Mouse (Mus musculus) adrenal gland (tissue): ENCODE results near the gene Rimbp2.

Experiments used
- intact Hi-C: fragments of 180-260 bp; cut with DNase I; formaldehyde crosslinking; loops from one replicate; pipeline ENCODE4 v1.15.1; 2025

The Rimbp2 gene

GRCm38 (mm10) chr5:128935359-128935899 lies 17.9 kb downstream of the Rimbp2 start:
- intact Hi-C loops: no loop called here

DNA sequence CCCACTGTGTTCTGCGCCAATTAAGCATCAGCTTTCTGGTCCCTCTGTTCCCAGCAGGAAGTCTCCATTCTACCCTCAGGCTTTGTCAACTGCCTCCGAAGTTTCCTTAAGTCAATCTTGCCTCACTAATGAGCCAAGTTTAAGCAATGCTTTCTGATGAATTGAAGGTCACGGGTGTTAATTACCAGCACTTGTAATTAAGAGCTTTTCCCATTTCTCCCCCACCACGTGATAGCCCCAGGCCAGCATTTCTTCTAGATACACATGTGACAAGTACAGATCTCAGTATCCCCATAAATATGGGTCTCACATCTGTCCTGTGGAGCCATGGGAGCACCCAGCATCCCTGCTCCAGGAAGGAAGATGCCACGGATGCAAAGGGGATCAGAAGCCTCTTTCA lies 20.5 kb downstream of the Rimbp2 start:
- intact Hi-C loops: no loop called here

DNA sequence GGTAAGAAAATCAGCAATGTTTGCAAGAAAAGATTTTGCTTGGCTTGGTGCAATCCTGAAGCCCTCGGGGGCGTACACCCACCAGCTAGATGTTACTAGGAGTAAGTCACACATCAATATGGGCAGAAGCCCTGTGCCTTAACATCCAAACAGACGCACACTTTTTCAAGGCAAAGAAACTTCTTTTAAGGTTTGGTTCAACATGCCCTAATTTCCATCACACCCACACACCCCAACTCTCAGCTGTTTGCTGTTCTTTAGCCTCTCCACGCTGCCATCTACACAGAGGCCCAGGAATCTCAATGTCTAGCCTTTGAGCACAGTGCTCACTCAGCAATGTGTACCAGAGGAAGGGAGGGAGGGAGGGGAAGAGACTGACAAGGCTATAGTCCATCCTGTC lies 28.2 kb downstream of the Rimbp2 start:
- intact Hi-C loops: no loop called here

- intact Hi-C loops: no loop called here
Measured at GRCm38 (mm10) chr5:128920112-128920511, 33.2 kb downstream of the Rimbp2 start.

GRCm38 (mm10) chr5:128917116-128917959 lies 35.9 kb downstream of the Rimbp2 start:
- intact Hi-C loops: no loop called here

DNA sequence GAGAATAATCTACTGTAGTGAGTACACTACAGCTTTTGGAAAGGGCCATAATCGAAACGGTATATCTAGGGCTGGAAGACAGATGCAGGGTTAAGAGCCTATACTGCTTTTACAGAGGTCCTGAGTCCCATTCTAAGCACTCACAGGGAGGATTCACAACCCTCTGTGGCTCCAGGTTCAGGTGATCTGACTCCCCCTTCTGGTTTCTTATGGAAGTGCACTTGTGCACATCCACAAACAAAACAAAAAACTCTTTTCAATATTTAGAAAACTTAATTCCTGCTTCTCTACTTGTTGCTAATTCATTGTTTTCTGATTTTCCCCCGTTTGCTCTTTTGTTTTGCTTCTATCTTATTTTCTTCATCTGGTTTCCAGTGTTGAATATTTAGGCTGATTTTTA lies 39.5 kb downstream of the Rimbp2 start:
- intact Hi-C loops: no loop called here

DNA sequence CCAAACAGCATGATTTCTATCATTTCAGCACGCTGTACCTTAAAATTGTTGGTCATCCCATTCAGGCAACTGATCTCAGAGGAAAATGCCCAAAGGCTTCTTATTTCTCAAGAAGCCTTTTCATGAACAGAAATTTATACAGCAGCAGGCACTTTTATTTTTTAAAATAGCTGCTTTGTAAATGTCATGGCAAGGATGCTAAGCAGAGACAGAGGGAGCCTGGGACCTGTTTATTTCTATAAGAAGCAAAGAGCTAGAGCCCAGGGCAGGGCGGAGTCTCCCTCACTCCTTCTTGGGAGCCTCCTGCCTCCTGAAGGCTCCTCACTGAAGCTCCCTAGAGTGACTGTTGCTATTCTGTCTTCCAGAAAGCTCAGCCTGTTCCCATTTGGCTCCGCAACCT lies 40.9 kb downstream of the Rimbp2 start:
- intact Hi-C loops: no loop called here

- intact Hi-C loops: no loop called here
Measured at GRCm38 (mm10) chr5:128911593-128911992, 41.7 kb downstream of the Rimbp2 start.

GRCm38 (mm10) chr5:128904113-128904512 lies 49.2 kb downstream of the Rimbp2 start:
- intact Hi-C loops: no loop called here

DNA sequence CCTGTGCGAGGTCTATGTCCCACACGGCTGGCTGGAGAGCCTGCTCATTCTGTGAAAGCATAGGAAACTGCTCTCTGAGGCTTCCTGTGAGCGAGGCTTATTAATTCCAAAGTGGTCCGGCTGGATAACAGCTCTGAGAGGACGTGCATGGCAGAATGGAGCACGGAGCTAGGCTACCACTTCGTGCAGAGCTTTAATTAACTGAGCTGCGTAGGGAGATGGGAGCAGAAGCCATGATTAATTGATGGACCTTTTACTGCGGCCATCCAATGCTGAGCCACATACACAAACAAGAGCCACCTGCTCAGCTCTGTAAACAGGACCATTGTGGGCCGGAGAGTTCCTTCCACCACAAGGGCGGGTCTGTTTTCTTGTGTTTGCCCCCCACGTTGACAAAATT lies 50.2 kb downstream of the Rimbp2 start:
- intact Hi-C loops: no loop called here

DNA sequence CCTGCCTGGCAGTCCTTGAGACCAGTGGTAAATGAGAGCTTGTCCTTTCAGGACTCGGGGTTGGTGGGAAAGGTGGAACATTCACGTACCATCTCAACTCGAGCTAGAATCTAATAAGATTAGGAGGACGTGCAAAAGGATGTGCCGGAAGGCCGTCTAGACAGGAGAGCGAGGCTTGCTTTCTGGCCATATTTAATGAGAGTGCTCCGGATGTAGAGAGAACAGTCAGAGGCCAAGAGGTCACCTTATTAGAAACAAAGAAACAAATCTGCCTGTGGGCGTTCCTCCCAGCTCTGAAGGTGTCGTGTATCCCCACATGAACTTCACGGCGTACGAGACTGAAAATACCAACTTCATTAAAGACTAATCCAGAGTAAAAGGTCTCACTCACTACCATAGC lies 53.3 kb downstream of the Rimbp2 start:
- intact Hi-C loops: no loop called here

DNA sequence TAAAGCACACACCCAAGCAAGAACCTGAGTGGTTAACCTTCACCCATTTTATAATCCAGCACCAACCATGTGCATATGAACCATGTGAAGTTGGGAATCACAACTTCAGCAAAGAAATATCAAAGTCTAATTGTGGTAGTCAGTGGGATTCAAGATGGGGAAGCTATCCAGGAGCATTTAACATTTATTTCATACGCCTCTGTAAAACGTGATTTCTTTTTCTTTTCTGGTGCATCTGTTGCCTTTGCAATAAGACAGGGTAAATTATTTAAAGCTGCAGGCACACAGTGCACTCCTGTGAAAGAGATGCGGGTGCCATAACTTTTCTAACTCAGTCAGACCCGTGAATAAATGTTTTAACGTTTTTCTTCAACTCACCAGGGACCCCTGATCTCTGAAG lies 58.4 kb downstream of the Rimbp2 start:
- intact Hi-C loops: no loop called here

- intact Hi-C loops: no loop called here
Measured at GRCm38 (mm10) chr5:128887546-128887945, 65.7 kb downstream of the Rimbp2 start.

DNA sequence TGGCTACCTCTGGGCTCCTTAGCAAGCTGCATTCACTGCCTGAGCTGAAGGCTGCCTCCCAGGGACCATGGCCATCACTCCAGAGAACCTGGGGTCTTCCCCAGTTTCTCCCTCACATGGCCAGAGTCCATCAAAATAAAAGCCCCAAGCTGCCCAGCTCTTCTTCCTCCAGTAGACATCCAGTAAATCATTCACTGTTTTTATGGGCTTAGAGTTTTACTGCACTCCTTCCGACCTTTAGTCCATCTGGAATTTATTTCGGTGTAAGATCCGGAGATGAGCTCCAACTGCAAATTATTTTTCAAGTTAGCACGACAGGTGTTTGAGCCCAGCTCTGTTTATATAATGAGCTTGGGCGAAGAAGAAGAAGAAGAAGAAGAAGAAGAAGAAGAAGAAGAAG lies 69.0 kb downstream of the Rimbp2 start:
- intact Hi-C loops: no loop called here

- intact Hi-C loops: no loop called here
Measured at GRCm38 (mm10) chr5:128879092-128879491, 74.2 kb downstream of the Rimbp2 start.

- intact Hi-C loops: no loop called here
Measured at GRCm38 (mm10) chr5:128877425-128878035, 75.8 kb downstream of the Rimbp2 start.

DNA sequence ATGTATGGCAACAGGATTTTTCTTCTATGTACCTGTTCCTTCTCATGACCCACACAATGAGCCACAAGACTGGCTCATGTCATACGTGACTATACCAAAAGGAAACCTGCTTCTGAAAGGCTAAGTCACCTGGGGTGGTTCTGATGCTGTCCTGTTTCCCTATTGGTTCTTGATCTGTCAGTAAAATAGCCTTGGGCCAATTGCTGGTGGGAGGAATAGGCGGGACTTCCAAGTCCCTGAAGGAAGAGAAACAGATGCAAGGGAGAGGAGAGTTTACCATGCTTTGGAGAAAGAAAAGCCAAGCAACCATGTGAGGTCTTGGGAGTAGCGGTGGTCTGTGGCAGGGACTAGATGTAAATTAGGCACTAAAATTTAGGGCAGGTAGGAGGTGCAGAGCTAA lies 81.6 kb downstream of the Rimbp2 start:
- intact Hi-C loops: no loop called here

DNA sequence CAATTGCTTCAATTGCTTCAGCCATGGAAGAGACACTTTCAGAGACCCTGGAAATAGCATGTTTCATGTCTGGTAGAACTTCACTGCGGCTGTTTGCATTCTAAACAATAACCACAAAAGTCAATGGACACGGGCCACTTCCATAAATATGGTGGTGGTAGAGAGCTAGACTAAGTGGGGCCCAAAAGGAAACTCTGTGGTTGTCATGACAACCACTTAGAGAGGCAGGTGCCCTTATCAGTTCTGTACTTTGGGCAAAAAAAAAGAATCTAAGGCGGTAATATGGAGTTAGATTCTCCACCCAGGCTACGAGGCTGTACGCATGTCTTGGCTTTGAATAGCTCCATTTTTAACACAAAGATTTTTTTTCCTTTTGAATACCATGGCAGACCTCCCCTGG lies 86.5 kb downstream of the Rimbp2 start:
- intact Hi-C loops: no loop called here

GRCm38 (mm10) chr5:128866291-128866690 lies 87.0 kb downstream of the Rimbp2 start:
- intact Hi-C loops: no loop called here

DNA sequence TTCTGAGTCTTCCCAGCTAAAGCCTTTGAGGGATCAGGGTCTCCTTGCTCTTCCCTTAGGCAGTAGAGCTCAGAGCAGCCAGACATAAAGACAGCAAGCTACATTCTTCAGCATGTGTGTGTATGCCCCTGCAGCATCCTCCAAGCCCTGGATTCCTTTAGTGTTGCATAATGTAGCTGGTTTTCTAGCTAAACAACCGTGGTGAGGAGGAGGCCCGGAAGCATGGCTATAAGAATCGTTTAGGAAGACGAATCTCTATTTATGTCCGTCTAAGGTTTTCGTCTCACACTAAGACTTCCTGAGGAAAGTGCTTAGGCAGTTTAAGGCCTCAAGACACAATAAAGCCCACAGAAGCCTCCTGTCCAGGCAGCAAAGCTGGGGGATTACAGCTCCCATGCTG lies 89.8 kb downstream of the Rimbp2 start:
- intact Hi-C loops: no loop called here

DNA sequence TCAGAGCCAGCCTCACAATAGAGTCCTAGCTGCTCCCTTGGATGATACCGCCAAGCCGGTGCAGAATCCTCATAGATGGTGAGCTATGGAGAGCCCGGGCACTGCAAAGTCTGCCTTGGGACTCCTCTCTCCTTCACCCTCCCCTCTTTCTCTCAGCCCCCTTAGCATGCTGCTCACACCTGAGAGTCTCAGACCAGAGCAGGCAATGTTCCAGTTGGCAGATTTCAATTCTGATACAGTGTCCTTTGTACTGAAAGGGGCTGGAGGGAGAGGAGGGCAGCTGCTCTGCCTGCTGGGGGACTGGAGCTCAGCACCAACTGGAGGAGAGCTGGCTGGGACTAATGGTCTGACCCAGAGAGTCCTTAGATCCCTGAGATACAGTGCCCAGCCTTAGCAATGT lies 92.4 kb downstream of the Rimbp2 start:
- intact Hi-C loops: no loop called here

DNA sequence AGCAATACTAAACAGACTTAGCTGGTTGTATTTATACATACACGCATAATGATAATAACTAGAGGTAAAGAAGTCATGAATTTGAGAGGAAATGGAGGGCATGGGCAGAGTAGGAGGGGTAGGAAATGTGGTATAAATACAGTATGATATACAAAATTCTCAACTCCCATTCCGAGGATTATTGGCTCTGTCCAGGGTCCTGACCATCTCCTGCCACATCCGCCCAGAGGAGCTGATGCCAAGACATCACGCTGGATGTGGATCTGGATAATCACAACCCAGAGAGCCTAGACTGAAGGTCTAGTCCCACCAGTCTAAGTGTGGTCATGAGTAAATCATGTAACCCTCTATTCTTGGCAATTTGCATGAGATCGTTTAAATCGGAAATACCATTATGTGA lies 100.5 kb downstream of the Rimbp2 start:
- intact Hi-C loops: no loop called here

- intact Hi-C loops: no loop called here
Measured at GRCm38 (mm10) chr5:128847806-128848205, 105.5 kb downstream of the Rimbp2 start.
